Mouse (Mus musculus) liver, embryonic 14.5 days (tissue): Measurements from ENCODE around the gene Nicn1. TPM values are rescaled to one million over a fixed set of nuclear protein-coding genes. Genes with fewer than 3 reads are reported as not detected.

Experiments
- ATAC-seq: fragments of 200-750 bp; cut with Nextera tagmentation; 2 replicates; pipeline ENCODE4 v1.8.0; 2017; ENCODE audit warnings: moderate number of reproducible peaks, mild to moderate bottlenecking, moderate library complexity; ENCODE audit not compliant: insufficient read depth
- DNase-seq, 3 experiments: peaks; one replicate each; pipeline ENCODE4 v3.0.0-alpha.2; 2012 to 2013; ENCODE audit warnings: low read depth in 3 of 3, low spot score in 3 of 3
- H3K27ac ChIP-seq: fragments of 300-500 bp; sonication (generic); 2 replicates; pipeline ENCODE4 v1.5.1; 2014; ENCODE audit warnings: moderate library complexity, mild to moderate bottlenecking, control low read depth, inconsistent platforms
- H3K27me3 ChIP-seq: fragments of 300-500 bp; sonication (generic); 2 replicates; pipeline ENCODE4 v1.6.1; 2014; ENCODE audit warnings: mild to moderate bottlenecking, low read length, moderate library complexity; ENCODE audit not compliant: control insufficient read depth, insufficient read depth
- H3K36me3 ChIP-seq: fragments of 300-500 bp; sonication (generic); replicated peaks from 2 replicates; pipeline ENCODE4 v1.6.1; 2014; ENCODE audit warnings: low read depth; ENCODE audit not compliant: control insufficient read depth, insufficient read depth
- H3K4me1 ChIP-seq, 2 experiments: fragments of 200-500 bp in 1 of 2; fragments of 300-500 bp in 1 of 2; sonication (generic) in 1 of 2; replicated peaks; 2 replicates each; pipeline ENCODE4 v1.6.1; 2012 to 2014; ENCODE audit warnings: antibody characterized with exemption in 1 of 2, inconsistent platforms in 1 of 2, low read length in 1 of 2; ENCODE audit not compliant: control insufficient read depth in 2 of 2, insufficient read depth in 2 of 2
- H3K4me2 ChIP-seq: fragments of 300-500 bp; sonication (generic); 2 replicates; pipeline ENCODE4 v1.6.1; 2014; ENCODE audit warnings: low read depth, mild to moderate bottlenecking, control low read depth, moderate library complexity
- H3K4me3 ChIP-seq, 2 experiments: fragments of 200-500 bp in 1 of 2; fragments of 300-500 bp in 1 of 2; sonication (generic) in 1 of 2; 2 replicates each; pipeline ENCODE4 v1.5.1; 2012 to 2014; ENCODE audit warnings: low read depth in 2 of 2, low read length in 2 of 2, mild to moderate bottlenecking in 2 of 2, control low read depth in 1 of 2, inconsistent platforms in 1 of 2, moderate library complexity in 1 of 2; ENCODE audit not compliant: insufficient read depth in 1 of 2
- H3K9ac ChIP-seq: fragments of 300-500 bp; sonication (generic); replicated peaks from 2 replicates; pipeline ENCODE4 v1.6.1; 2014; ENCODE audit warnings: mild to moderate bottlenecking, control low read depth, moderate library complexity
- H3K9me3 ChIP-seq: fragments of 300-500 bp; sonication (generic); 2 replicates; pipeline ENCODE4 v1.6.1; 2016; ENCODE audit warnings: low read length, mixed read lengths; ENCODE audit not compliant: control insufficient read depth
- CTCF ChIP-seq: IDR thresholded peaks from 2 replicates; pipeline ENCODE4 v1.5.1; 2016; ENCODE audit warnings: antibody characterized with exemption, low read depth, control low read depth
- EP300 ChIP-seq: IDR thresholded peaks from 2 replicates; pipeline ENCODE4 v1.6.1; 2016; ENCODE audit warnings: antibody characterized with exemption, low read depth
- WGBS: fragments of 180-500 bp; shearing (Covaris S2); extraction: QIAGEN DNeasy Blood & Tissue Kit; methylation state at CpG from one replicate; pipeline ENCODE4 v1.1.7; 2014; ENCODE audit not compliant: insufficient replicate concordance; 5-methylcytosine and 5-hydroxymethylcytosine counted together
- polyA plus RNA-seq, 2 experiments: library from polyadenylated mRNA; depleted of rRNA in 1 of 2; stranded (reverse) in 1 of 2; unstranded in 1 of 2; fragments of >200 nt; fragmentation: Nextera tagmentation in 1 of 2; extraction: Ambion mirVana in 1 of 2; gene quantifications; 2 replicates each; pipeline versions ENCODE4 v1.2.1 to v1.2.3; 2012 to 2014

The Nicn1 gene
- polyA plus RNA-seq (2012; rRNA removed) (2.8 and 2.9 TPM in 2 replicates), polyA plus RNA-seq (2014; fragmentation: Nextera tagmentation; extraction: Ambion mirVana) (4.3 and 6.2 TPM in 2 replicates)

DNA sequence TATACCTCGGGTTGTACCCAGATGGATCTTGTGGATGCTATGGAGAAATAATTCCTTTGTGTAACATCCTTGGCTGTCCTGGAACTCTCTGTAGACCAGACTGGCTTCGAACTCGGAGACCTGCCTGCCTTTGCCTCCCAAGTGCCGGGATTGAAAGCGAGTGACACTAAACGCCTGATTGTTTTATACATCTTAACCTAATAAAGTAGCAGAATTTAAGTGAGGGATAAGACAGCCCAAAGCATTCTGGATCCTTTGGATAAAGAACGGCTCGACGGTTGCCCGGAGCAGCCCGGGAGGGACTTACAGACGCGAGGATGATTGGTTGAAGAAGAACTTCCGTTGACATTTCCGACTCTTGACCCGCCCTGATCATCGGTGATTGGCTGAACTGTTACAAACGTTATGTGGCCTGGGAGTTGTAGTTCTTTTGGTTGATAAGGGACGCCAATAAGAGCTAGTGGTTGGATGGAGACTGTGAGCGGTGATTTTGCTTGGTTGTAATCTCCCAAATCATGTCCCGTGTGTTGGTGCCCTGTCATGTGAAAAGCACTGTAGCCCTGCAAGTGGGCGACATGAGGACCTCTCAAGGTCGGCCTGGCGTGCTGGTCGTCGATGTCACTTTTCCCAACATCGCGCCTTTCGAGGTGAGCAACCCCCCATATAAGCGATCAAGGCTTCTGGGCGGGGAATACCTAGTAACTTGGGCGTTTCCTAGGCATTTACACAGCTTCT is at the start of gene Nicn1:
Gene Nicn1, plus strand, starts transcription at position 414 of the 735 bp plus-strand sequence.
- H3K27me3 ChIP-seq, result no peaks in the 10 kb centered on the region
- DNase-seq (peak; percentile 96 to 97 (median 97)), ATAC-seq (peak; percentile 97)
- TF ChIP-seq CTCF (no peak), EP300 (no peak; the same call in 1 of the 2 replicates)
- H3K36me3 ChIP-seq, result no peaks in the 10 kb centered on the region
- peak within 1 kb of the TSS; percentile 69 for H3K9ac ChIP-seq
- H3K4me1 ChIP-seq, result peaks cover 12% of the 10 kb centered on the region in 2 experiments; a peak in 3 of 4 replicates
- H3K4me3 ChIP-seq, result peak within 1 kb of the TSS; percentile 65 to 92
- 1% methylated on average over 32 of the region's 32 CpGs for WGBS
- peak within 1 kb of the TSS; percentile 68 for H3K27ac ChIP-seq
- H3K4me2 ChIP-seq, result peak within 1 kb of the TSS; percentile 88
- H3K9me3 ChIP-seq, result no peaks in the 10 kb centered on the region

DNA sequence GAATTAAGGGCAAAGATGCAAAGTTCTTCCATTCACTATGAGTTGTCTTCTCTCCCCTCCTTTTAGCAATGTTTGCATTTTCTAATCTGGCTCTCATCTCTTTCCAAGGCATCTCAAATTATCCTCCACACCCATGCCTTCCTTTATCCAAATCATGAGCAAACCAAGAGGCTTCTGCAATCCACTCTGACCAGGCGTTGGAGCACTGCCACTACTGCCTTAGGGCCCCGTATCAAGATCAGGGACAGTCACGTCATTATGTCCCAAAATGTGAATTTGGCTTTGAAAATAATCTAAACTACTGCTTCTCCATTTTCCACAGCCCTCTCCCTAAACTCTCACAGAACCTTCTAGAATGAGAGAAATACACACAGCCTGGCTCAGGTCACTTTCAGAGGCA is 45.7 kb upstream of the Nicn1 start:
- H3K4me1 ChIP-seq, result no peaks in the 10 kb centered on the region
- H3K27me3 ChIP-seq, result no peaks in the 10 kb centered on the region
- no peaks in the 10 kb centered on the region for H3K9me3 ChIP-seq
- DNase-seq (no peak), ATAC-seq (no peak)
- H3K36me3 ChIP-seq, result no peaks in the 10 kb centered on the region
- no peak overlapping the region for H3K27ac ChIP-seq
- H3K4me2 ChIP-seq, result no peak overlapping the region
- 72% methylated on average over 3 of the region's 3 CpGs for WGBS
- H3K4me3 ChIP-seq, result no peak overlapping the region
- H3K9ac ChIP-seq, result no peak overlapping the region
- no peak for TF ChIP-seq EP300
- no peak for TF ChIP-seq CTCF

DNA sequence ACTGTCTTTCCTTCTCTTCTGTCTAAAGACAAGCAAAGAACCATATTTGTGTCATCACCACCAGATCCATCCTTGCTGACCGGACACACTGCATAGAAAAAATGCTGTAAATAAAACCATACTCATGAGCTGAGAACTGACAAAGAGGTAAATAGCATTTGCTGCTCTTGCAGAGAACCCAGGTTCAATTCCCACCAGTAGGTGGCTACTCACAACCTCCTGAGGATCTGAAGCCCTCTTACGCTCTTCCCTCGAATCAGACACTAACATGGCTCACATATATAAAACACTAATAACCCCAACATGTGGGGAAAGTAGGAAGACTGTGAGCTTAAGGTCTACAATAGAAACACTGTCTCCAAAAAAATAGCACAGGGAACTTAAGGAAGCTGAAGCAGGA is 45.2 kb upstream of the Nicn1 start:
- Histone ChIP-seq H3K4me3 (no peak overlapping the region), H3K27ac (no peak overlapping the region), H3K9ac (no peak overlapping the region), H3K9me3 (no peaks in the 10 kb centered on the region), H3K36me3 (no peaks in the 10 kb centered on the region), H3K4me2 (no peak overlapping the region), H3K4me1 (no peaks in the 10 kb centered on the region), H3K27me3 (no peaks in the 10 kb centered on the region)
- DNase-seq (no peak), ATAC-seq (no peak)
- TF ChIP-seq CTCF (peak; percentile 47), EP300 (no peak)
- 65% methylated on average over 3 of the region's 3 CpGs for WGBS

DNA sequence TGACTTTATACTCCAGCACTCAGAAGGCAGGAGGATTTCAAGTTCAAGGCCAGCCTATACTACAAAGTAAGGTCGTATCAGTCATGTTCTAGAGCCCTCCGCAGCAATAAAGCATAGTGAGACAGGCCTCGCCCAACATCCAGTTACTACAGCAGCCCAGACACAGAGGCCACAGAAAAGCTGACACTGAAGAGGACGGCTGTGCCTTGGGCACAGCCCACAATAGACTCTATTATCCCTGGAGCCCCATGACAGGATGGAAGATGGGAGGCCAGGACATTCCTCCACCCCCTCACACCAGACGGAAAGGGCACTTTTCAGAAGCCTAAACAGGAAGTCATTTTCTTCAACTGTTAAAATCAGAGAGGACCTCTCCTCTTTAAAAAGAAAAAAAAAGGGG is 41.3 kb upstream of the Nicn1 start:
- H3K4me1 ChIP-seq, result no peaks in the 10 kb centered on the region
- no peak for TF ChIP-seq CTCF
- no peak for TF ChIP-seq EP300
- H3K4me3 ChIP-seq, result no peak overlapping the region
- ATAC-seq, result no peak
- WGBS, result 58% methylated on average over 5 of the region's 5 CpGs
- H3K4me2 ChIP-seq, result no peak overlapping the region
- H3K27ac ChIP-seq, result no peak overlapping the region
- no peaks in the 10 kb centered on the region for H3K27me3 ChIP-seq
- H3K36me3 ChIP-seq, result no peaks in the 10 kb centered on the region; the same call in 1 of the 2 replicates
- no peak overlapping the region for H3K9ac ChIP-seq
- DNase-seq, result no peak
- no peaks in the 10 kb centered on the region for H3K9me3 ChIP-seq

DNA sequence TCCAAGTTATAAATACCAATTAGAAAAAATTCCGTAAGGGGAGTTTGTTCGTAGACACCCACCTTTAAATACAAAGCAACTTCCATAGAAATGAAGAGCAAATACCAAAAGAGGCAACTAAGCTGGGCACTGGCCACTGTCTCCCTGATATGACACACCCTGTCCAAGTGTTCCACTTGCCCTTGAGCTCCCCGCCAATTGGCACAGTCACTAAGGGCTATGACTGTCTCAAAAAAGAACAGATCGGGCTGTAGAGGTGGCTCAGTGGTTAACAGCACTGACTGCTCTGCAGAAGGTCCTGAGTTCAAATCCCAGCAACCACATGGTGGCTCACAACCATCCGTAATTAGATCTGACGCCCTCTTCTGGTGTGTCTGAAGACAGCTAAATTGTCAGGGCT is 38.4 kb upstream of the Nicn1 start:
- no peaks in the 10 kb centered on the region for H3K4me1 ChIP-seq
- no peak overlapping the region for H3K27ac ChIP-seq
- H3K36me3 ChIP-seq, result no peaks in the 10 kb centered on the region; the same call in 1 of the 2 replicates
- TF ChIP-seq EP300 (no peak), CTCF (no peak)
- ATAC-seq, result no peak
- H3K9me3 ChIP-seq, result no peaks in the 10 kb centered on the region
- WGBS, result 72% methylated on average over 6 of the region's 6 CpGs
- no peak overlapping the region for H3K9ac ChIP-seq
- DNase-seq, result no peak
- no peaks in the 10 kb centered on the region for H3K27me3 ChIP-seq
- no peak overlapping the region for H3K4me2 ChIP-seq
- H3K4me3 ChIP-seq, result no peak overlapping the region
